Mouse (Mus musculus) brown adipose tissue, adult 24 weeks (tissue): ENCODE data around the gene Wfikkn1. TPM values are rescaled to one million over a fixed set of nuclear protein-coding genes. Genes with fewer than 3 reads are reported as not detected.

Source experiments
- H3K27ac ChIP-seq: fragments of 200-500 bp; replicated peaks from 2 replicates; pipeline ENCODE4 v1.5.1; 2012; ENCODE audit warnings: low read depth, mild to moderate bottlenecking, low read length
- H3K4me1 ChIP-seq: fragments of 200-500 bp; 2 replicates; pipeline ENCODE4 v1.6.1; 2012; ENCODE audit warnings: low read length, mixed read lengths; ENCODE audit not compliant: control insufficient read depth, insufficient read depth, insufficient read length
- H3K4me3 ChIP-seq: fragments of 200-500 bp; 2 replicates; pipeline ENCODE4 v1.5.1; 2012; ENCODE audit warnings: low read depth, mild to moderate bottlenecking, low read length, moderate library complexity; ENCODE audit not compliant: insufficient read depth
- polyA plus RNA-seq: library from polyadenylated mRNA; stranded (reverse); fragments of >200 nt; gene quantifications from 2 replicates; pipeline ENCODE4 v1.2.4, GENCODE M21; 2012; ENCODE audit not compliant: missing spikeins, insufficient read depth, insufficient read length

The Wfikkn1 gene
- polyA plus RNA-seq, 1 experiment: not detected

DNA sequence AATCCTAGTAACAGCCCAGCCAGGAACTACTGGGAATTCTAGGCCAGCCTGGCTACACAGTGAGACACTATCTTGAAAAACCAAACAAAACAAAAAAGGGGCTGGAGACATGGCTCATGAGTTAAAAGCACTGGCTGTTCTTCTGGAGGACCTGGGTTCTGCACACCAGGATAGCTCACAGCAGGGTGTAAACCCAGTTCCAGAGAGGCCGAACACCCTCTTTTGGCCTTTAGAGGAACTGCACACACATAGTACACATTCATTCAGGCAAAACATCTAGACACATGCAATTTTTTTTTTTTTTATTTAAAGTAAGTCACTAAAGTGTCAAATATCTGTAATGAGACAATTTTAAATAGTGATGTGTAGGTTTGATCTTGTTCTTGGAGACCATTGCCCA is 19.5 kb upstream of the Wfikkn1 start:
- H3K27ac ChIP-seq: no peak overlapping the region
- H3K4me3 ChIP-seq: no peak overlapping the region
- H3K4me1 ChIP-seq: no peaks in the 10 kb centered on the region

DNA sequence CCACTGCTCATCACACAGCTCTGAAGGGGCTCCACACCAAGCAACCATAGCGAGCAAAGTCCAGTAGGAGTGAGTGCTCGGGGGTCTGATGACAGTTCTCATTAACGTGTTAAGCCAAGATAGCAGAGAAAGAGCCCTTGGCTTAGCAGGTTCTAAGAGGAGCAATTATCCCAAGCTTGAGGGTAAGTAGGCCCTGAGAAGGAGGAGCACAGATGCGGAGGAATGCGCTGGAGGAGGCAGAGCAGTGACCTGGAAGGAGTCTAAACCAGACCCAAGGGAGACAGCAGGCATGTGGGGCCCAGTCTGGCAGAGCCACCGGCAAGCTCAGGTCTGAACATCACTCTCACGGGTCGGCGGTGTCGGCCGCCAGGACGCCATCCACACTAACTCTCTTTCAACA is 15.2 kb upstream of the Wfikkn1 start:
- Histone ChIP-seq H3K4me1 (no peaks in the 10 kb centered on the region), H3K4me3 (no peak overlapping the region), H3K27ac (no peak overlapping the region)

DNA sequence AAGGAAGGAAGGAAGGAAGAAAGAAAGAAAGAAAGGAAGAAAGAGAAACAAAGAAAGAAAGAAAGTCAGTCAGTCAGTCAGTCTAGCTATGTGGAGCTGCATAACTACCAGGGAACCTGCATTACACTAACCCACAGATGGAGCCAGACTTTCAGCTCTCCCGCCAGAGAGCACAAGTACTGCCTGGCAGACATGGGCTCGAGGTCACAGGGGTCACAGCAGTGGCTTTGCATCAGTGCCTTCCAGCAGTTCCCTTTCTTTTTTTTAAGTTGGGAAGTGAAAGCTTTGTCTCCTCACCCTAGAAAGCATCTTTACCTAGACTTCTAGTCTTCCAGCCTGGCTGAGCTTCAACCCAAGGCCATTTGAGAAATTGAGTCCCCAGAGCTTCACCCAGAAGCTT is 14.8 kb upstream of the Wfikkn1 start:
- Histone ChIP-seq H3K4me1 (no peaks in the 10 kb centered on the region), H3K27ac (no peak overlapping the region), H3K4me3 (no peak overlapping the region)

DNA sequence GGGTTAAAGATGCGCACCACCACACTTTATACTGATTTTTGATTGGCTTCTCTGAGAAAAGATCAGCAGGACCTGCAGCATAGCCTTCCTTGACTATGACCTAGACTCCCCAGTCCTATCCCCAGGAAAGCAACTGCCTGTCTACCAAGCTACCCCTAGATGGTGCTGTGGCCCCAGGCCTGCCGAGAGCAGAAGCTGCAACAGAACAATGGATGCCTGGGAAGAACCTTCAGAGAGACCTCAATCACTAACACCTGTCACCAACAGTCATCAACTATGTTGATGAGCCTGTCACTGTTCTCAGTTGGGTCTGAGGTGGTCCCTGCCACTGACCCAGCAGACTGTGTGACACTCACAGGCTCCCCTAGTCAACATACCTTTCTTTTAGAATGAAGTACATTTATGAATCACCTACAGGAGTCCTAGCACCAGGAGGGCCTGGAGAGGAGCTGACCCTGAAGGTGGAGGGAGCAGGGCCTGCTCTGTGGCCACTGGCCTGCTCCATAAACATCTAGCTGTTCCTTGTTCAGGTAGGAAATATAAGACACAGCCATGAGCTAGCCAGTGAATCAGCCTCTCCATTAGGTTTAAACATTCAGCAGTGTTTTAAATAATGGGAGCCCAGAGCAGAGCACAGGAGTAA is 13.4 kb upstream of the Wfikkn1 start:
- Histone ChIP-seq H3K27ac (no peak overlapping the region), H3K4me1 (no peaks in the 10 kb centered on the region), H3K4me3 (no peak overlapping the region)

DNA sequence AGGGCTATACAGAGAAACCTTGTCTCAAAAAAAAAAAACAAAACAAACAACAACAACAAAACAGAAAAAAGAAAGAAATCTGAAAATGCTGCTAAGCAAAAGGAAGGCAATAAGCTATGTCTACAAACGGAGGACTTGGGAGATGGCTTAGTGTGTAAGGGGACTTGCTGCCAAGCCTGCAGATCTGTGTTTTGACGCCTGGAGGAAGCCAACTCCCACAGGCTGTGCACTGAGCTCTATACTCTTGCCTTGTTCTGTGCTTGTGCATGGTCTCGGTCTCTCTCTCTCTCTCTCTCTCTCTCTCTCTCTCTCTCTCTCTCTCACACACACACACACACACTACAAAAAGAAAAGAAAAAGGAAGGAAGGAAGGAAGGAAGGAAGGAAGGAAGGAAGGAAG is 8.2 kb upstream of the Wfikkn1 start:
- no peaks in the 10 kb centered on the region for H3K4me1 ChIP-seq
- H3K27ac ChIP-seq: no peak overlapping the region
- H3K4me3 ChIP-seq: no peak overlapping the region

DNA sequence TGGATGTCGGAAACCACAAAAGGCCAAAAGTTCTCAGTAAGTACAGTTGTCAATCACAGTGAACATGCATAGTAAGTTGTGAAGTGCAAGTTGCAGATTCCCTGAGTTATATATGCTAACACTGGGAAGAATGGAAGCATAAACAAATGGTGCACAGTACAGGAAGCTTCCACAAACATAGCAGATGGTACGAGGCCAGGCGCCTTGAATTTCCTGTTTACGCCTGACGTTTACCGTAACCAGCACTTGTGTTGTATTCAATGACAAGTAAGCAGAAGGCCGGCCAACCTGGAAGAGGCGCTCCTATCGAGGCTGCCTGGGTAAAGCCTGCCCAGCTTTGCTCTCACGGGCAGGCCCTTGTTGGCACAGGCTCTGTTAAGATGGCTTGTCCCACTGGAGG is 6.8 kb upstream of the Wfikkn1 start:
- Histone ChIP-seq H3K27ac (no peak overlapping the region), H3K4me1 (no peaks in the 10 kb centered on the region), H3K4me3 (no peak overlapping the region)

DNA sequence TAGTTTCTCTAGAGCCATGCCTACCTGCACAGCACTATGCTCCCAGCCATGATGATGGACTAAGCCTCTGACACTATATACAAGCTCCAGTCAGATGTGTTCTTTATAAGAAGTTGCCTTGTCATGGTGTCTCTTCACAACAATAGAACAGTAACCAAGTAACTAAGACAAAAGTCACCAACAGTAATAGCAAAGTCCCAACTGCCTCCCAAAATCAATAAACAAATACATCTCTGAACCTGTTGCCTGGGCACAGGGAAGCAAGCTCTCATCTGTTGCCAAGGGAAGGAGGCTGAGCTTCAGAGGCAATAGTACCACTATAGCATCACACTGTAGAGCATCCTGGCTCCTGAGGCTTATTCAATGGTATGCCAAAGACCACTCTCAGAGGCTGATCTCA is 6.1 kb upstream of the Wfikkn1 start:
- Histone ChIP-seq H3K27ac (no peak overlapping the region), H3K4me1 (no peaks in the 10 kb centered on the region), H3K4me3 (no peak overlapping the region)

DNA sequence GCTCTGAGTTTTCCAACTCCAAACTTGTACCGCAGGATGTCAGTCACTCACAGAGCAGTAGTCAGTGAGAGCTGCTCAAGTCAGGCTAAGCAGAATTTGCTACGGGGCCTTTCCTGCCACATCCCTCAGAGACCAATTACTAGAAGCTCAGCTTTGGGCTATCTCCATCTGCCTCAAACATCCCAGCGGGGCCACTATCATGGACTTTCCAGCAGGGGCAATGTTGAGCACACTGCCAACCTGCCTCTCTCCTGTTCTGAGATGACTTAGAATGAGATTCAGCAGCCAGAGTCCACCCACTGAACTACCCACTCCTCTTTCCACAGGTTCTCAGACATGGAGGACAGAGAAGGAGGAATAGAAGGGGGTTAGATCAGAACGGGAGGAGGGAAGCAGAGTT is 5.0 kb upstream of the Wfikkn1 start:
- Histone ChIP-seq H3K4me1 (0 out of 2 replicates have a peak, but pooled peaks cover 2% of the 10 kb centered on the region), H3K27ac (no peak overlapping the region), H3K4me3 (no peak overlapping the region)

DNA sequence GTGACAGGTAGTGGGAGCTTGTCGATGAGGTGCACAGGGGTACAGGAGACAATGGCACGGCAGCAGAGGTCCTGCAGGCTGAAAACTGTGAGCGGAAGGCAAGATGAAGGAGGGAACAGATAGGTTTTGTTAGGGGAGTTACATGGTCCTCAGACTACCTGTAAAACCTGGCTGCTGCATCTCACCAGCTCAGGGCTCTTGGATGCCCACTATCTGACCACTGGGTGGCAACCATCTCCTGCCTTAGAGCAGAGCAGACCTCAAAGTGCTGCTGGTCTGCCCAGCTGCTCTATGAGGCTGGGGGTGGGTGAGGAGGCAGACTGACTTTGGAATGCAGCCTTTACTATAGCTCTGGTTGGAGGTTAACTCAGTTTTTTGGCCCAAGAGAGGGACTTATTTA is 3.2 kb upstream of the Wfikkn1 start:
- 0 out of 2 replicates have a peak, but pooled peaks cover 2% of the 10 kb centered on the region for H3K4me1 ChIP-seq
- no peak overlapping the region for H3K27ac ChIP-seq
- no peak overlapping the region for H3K4me3 ChIP-seq

DNA sequence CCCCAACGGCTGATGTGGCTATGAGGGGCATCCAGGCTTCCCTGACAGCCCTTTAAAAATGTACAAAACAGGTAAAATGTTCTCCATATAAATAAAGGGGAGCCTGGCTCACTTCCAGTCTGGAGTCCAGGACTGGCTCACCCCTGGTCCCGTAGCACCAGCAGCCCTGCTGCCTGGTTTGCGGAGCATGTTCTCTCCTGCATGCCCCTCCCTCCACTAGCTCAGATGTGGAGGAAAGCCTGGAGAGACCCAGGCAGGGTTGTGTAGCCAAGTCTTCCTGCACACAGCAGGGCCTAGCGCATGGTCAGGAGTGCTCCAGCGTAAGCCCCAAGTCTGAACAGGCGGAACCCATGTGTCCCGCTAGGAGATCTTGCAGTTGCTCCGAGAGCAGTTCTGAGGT is 2.6 kb upstream of the Wfikkn1 start:
- Histone ChIP-seq H3K27ac (no peak overlapping the region), H3K4me1 (0 out of 2 replicates have a peak, but pooled peaks cover 2% of the 10 kb centered on the region), H3K4me3 (no peak overlapping the region)

DNA sequence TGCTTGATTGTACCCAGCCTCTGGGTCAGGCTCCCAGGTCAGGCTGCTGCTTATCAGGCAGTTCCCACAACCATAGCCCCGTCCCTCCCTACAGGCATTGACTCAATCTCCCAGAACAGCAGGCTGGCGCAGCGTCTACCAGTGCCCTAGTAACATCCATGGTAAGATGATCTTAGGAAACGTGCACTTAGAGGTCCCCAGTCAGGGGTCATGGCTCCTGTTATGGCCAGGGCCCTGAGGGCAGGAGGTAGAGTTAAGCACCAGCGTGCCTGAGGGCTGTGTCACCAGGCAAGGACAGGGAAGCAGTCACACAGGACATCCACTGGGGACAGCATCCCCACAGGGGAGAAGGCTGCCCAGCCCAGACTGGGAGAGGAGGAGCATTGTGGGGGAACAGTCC is 1.6 kb upstream of the Wfikkn1 start:
- Histone ChIP-seq H3K27ac (no peak overlapping the region), H3K4me3 (no peak overlapping the region), H3K4me1 (0 out of 2 replicates have a peak, but pooled peaks cover 2% of the 10 kb centered on the region)

DNA sequence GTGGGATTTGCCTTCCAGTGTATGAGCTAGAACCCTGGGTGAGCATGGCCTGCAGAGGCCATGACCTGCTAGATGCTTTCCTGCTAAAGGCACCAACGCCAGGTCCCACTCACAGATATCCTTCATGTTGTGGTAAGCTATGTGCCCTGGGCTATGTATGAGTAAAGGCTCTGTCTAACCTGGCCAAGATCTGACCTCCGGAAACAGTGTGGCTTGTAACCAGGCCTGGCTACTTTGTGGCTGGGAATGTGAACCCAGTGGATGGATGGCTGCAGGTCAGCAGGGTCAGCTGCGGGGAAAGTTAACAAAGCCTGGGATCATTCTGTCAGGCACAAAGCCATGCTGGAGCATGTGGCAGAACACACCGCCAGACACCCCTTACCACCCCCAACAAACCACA is 1.0 kb upstream of the Wfikkn1 start:
- Histone ChIP-seq H3K4me3 (no peak overlapping the region), H3K4me1 (0 out of 2 replicates have a peak, but pooled peaks cover 2% of the 10 kb centered on the region), H3K27ac (no peak overlapping the region)

DNA sequence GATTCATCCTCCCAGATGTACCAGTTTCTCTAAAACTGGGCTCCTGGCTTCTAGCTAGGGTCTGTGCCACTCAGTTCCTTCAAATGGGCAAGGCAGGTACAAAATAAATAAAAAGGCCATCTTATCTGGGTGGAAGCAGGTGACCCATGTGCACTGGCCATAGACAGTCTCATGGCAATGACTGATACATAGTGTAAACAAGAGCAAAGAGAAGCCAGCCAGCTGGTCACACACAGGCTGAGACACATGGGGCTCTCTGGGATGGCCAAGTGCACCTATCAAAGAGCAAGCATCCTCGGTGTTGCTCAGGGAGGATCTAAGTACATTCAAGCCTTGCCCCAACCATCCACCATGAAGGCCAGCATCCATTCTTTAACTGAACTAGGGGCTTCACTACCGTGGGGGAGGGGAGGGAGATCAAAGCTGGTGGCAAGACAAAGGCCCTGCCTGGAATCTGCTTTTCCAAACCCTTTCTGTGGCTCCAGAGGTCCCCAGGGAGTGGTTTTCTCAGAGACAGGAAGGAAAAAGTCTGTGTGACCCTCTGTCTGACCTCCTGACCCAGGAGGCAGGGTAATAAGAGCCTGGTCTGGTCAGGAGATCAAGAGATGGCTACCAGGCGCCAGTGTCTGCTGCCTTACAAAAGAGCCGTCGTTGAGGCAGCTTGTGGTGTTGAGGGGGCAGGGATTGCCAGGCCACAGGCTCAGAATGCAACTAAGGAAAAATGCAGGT is 419 bp upstream of the Wfikkn1 start:
- H3K4me1 ChIP-seq: peaks cover 5% of the 10 kb centered on the region; the same call in 1 of the 2 replicates
- no peak overlapping the region for H3K4me3 ChIP-seq
- H3K27ac ChIP-seq: no peak overlapping the region

DNA sequence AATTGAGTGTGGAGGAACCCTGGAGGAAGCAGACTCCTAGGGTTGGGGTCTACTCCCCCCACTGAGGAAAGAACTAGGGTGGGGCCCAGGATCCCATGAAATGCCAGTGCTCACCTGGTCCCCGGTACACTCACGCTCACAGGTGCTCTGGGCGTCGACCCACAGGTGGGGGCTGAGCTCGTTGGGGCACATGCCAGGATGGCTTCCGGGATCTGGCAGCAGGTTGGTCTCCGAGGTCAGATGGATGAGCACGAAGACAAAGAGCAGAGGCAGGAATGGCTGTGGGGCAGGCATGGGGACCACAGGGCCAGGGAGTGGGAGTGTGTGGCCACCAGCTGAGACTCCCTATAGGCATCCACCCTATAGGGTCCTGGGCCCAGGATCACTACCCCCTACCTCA is 908 bp downstream of the Wfikkn1 start:
- Histone ChIP-seq H3K27ac (no peak overlapping the region), H3K4me3 (no peak overlapping the region), H3K4me1 (peaks cover 8% of the 10 kb centered on the region; the same call in 1 of the 2 replicates)

DNA sequence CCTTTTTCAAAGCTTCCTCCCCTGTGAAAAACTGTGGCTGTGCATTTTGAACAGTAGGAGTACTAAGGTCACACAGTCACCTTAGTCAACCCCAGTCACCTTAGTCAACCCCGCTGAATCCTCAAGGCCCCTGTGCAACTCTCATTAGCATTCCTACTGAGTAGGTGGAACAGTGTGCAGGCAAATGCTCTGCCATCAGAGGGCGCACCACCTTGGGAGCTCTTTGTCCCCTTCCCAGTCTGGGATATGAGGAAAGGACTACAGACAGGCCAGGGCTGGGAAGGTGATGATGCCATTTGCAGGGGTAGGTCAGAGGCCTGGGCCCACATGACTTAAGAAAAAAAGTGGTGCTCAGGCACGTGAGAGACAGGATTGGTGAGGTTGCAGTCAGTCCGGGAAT is 1.4 kb downstream of the Wfikkn1 start:
- no peak overlapping the region for H3K27ac ChIP-seq
- H3K4me1 ChIP-seq: peaks cover 8% of the 10 kb centered on the region; the same call in 1 of the 2 replicates
- no peak overlapping the region for H3K4me3 ChIP-seq

DNA sequence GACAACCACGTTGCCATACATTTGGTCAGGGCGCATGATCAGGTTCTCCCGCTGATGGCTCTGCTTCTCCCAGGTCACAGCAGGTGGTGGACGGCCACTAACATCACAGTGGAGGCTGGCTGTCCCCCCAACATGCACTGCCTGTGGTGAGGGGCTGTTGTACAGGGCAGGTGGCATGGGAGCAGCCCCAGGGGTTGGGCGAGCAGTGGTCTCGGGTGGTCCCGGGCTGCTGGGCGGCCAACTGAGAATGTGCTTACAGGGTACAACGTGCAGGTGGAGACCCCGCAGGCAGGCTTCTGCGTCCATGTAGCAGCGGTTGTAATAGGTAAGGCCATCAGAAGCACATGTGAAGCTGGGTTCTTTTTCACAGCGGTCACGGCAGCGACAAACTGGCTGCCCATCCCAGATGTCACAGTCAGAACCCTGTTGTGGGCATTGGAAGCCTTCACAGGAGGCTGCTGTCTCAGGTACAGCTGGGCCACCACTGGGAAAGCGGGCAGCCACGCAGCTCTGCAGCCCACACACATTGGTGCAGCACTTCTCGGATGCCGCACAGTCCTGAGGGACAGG is 2.0 kb downstream of the Wfikkn1 start:
- Histone ChIP-seq H3K4me1 (peaks cover 11% of the 10 kb centered on the region; the same call in 1 of the 2 replicates), H3K27ac (no peak overlapping the region)

More for the DNA sequence above, 2.0 kb downstream of the Wfikkn1 start:
- H3K4me3 ChIP-seq: no peak overlapping the region
